Mouse (Mus musculus): ENCODE measurements around the gene Hist1h4j.
"Not testable (repeated sequence)": the region's sequence is repeated elsewhere in the genome, so short reads cannot be mapped to it uniquely, and the experiment has no call there.

Gene Hist1h4j

DNA sequence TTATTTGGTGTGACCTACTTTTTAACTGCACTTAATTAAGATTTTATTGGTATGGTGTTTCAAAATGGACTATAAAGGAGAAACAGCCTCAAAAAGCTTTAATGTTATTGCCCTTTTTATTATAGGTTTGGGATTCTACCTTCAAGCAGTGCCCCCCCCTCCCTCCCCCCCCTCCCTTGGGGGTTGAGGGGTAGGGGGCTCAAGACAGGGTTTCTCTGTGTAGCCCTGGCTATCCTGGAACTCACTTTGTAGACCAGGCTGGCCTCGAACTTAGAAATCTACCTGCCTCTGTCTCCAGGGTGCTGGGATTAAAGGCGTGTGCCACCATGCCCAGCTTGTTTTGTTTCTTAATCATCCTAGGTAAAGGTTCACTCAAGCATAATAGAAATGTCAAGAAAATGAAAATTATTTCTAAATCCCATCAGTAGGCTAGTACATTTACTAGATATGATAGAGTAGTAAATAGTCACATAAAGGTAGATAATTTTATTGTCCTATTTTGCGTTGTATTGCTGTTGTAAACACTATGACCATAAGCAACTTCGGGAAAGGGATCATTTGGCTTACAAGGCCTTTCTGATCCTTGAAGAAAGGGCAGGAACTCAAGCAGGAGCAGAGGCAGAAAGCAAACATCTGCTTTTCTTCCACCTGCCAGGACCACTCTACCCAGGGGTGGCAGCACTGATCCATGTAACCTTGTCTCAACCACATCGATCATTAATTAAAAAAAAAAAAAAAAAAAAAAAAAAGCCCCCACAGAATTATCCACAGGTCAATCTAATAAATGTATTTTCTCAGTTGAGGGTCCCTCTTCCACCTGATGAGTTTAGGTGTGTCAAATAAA, 11.6 kb upstream of the Hist1h4j start:
- no peak for DNase-seq (ENCODE audit: low spot score in 2 of 2)

DNA sequence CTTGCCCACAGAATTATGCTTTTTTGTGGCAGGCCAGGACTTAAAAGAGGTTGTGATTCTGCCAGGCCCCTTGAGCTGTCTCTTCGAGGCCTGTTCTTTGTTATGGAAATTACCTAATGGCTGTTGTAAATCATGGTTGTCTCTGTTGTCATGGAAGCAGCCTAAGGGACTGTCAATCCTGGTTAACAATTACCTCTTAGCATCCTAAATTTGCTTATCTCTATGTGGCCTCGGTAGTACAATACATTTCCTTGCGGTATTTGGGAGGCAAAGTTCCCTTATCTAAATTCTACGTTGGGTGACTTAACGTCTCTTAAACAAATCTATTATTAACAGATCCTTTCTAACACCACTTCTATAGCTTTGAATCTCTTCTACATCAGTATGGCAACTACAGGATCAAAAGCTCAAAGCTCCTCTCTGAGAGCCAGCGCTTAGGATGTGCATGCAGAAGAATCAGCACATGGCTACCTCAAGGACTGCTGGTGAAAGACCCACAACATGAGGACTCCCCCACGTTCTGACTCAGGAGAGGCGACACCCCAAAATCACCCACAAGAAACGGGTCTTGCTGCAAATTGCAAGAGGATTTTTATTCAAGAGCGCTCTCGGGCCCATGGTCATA, 6.8 kb upstream of the Hist1h4j start:
- no peak for DNase-seq (ENCODE audit: low spot score in 2 of 2)

DNA sequence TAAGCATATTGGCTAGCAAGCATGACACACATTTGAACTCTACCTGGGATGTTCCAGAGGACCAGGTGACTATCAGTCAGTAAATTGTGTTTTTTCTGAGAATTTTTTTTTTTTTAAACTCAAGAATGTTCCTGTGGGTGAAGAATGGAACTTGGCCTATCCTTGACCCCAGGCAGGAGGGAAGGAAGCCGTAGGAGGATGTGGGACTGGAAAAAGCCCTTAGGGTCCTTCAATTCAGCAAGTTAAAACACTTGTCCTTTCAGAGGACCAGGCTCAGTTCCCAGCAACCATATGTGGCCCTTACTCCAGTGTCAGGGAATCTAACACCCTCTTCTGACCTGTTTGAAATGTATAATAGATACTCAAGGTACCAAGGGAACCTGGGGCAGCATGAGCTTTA, 5.3 kb upstream of the Hist1h4j start:
- no peak for DNase-seq (ENCODE audit: low spot score in 2 of 2)

DNA sequence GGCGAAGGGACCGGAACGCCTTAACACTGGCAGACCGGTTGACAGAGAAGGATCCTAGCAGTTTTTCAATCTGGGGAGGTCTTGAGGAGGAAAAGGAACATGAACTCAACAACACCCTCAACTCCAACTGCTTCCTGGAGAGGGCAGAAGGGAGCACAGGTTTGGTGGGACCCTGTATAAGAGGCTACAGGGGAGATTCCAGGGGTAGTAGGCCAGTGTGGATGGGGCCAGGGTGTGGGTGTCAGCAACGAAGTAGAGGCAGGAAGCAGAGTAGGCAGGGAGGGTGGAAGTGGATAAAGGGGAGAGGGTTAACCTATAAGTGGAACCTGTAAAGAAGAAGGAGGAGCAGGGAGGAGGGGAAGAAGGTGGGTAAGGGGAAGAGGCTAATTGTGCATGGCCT, 1.4 kb upstream of the Hist1h4j start:
- DNase-seq (ENCODE audit: low spot score in 2 of 2): no peak

DNA sequence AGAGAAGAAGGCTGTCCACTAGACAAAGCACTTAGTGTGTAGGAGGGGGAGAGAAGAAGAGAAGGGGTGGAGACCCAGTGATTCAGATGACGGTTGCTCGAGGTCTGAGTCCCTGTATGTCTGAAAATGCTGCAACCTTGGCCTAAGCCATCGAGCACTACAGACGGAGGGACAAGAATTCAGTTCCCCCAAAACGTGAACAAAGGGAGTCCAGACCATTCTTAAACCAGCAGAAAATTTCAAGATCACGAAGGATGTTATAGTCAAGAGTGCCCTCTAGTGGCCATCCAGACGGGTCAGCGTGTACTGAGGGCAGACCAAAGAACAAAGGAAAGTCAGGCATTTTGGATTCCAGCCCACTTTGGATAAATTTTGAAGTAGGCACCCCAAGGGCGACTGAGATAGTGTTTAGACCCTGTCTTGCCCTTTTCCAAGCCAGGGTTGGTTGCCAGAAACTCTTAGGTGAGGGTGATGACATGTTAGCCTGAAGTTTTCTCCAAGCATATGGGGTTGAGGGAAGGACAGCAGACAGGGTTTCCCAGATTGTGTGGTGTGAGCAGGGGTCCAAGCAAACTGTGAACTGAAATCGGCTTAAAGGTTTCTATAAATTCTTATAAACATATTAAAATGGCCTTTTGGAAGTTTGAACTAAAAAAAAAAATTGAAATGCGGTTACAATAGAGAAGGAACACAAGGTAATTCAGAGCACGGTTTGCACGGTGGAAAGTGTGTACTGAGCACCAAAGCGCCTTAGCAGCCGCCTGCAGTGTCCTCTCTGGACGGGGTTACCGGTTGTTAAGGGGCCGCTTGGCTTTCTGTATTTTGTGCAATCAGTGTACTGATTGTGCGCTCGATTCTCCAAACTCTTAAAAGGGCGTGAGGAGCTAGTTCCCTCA, 606 bp upstream of the Hist1h4j start:
- peak; percentile 42 to 61 for DNase-seq (ENCODE audit: low spot score in 2 of 2)

DNA sequence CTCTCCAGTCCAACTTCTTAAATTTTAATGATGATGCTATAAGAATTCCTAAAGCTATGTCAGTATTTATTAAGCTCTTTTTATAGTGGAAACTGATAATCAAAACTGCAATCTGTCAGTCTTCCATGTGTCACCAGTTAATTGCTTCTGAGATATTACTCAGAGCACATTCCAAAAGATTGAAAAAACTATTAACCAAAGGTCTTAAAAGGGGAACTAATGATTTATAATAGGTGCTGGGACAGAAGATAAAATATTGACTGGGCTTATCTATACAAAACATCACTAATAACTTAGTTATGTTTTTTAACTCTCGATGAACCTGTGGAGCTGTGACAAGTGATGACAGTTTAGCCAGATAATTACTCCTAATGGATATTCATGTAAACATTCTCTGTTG, 10.1 kb downstream of the Hist1h4j start:
- DNase-seq (ENCODE audit: low spot score in 2 of 2): no peak

DNA sequence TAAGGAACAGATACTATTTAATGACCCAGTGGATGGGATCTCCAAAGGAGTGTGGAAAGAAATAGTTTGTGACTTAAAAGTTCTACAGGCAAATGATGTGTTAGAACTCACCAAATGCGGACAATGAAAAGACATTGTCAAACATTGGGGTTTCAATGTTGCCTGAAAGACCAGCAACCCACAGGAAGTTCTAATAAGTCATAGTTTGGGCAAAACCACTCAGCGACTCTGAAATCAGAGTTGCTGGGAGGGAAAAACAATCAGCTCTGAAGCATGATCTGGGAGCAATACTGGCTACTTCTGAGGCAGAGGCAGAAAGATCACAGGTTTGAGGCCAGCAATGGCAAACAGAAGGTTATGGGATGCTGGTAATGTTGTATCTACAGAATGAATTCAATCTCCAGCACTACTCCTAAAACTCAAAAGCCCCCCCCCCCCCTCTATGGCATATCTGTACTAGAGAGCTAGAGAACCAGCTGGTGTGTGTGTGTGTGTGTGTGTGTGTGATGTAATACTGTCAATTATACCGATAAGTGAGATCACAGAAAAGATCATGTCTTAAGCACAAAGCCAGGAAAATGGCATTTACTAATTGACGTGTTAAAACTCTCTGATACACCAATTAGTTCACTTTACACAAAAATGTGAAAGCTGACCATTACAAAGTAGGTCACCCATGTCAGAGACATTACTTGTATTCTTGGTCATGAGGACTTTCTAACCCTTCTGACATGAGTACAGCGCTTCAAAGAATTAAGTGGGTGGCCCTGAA, 14.7 kb downstream of the Hist1h4j start:
- no peak for DNase-seq (ENCODE audit: low spot score in 2 of 2)

DNA sequence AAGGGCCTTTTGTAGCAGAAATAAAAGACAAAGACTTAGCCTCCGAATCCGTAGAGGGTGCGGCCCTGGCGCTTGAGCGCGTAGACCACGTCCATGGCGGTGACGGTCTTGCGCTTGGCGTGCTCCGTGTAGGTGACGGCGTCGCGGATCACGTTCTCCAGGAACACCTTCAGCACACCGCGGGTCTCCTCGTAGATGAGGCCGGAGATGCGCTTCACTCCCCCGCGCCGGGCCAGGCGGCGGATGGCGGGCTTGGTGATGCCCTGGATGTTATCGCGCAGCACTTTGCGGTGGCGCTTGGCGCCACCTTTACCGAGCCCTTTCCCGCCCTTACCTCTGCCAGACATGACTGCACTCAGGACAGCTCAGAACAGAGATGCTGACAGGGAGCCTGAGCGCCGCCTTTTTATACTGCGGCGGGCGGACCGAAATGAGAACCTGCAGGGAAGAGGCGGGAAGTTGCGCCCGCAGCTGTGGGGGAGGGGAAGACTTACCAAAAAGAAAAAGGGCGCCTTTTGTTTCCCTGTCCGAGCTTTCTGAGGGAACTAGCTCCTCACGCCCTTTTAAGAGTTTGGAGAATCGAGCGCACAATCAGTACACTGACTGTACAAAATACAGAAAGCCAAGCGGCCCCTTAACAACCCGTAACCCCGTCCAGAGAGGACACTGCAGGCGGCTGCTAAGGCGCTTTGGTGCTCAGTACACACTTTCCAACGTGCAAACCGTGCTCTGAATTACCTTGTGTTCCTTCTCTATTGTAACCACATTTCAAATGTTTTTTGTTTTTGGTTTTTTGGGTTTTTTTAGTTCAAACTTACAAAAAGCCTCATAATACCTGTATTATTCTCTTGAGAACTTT, 15.5 kb downstream of the Hist1h4j start, which contains the start of gene Hist1h4k:
TSS of gene Hist1h4k (minus strand) at position 347 of the 859 bp plus-strand sequence.
- peak; percentile 90 for DNase-seq (ENCODE audit: low spot score in 2 of 2)

DNA sequence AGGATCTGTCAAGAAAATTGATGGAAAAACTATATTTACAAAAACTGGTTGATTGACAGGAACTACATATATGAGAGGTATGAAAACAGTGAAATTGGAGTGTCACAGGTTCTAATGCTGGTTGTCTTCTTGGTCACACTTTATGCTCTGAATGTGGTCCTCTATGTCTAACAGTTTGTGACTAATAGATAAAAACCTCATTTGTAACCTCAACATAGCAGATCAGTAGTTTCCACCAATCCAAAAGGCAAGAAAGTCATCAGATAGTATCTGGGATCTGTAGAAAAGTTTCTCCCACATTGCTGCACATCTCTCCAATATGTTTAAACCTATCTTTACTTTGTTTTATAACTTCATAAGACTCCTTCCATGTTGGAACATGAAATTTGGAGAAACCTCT, 16.6 kb downstream of the Hist1h4j start:
- DNase-seq (ENCODE audit: low spot score in 2 of 2): no peak

DNA sequence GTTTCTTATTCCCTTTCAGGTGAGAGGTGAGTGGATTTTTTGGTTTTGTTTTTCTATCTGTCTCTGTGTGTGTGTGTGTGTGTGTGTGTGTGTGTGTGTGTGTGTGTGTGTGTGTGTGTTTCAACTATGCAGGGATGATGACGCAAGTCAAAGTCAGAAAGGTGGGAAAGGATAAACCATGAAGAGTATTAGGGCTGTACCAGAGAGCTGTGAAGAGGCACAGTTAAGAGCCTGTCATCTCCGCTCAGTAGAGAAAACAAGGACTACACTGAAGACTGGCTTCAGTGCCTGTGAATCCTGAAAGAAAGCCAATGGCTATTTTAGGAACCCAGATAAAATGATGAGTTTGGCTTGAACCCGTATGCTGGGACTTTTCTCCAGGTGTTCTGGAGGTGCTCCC, 17.0 kb downstream of the Hist1h4j start:
- DNase-seq (ENCODE audit: low spot score in 2 of 2): no peak

DNA sequence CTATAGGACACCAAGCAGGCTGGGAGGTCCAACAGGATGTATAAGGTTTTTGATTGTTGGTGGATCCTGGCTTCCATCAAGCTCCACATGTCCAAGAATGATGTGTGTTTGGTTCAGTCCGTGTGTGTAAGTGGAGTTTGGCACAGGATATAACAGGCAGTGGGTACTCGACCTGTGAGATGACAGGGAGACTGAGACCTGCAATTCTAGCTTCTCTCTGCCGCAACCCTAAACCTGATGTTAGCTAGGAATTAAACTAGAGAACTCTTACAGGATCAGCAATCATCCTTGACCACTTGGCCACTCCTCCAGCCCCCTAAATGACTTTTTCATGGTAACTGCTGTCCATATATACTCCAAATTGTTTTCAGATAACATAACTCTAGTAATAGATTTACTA, 17.5 kb downstream of the Hist1h4j start:
- DNase-seq (ENCODE audit: low spot score in 2 of 2): no peak

DNA sequence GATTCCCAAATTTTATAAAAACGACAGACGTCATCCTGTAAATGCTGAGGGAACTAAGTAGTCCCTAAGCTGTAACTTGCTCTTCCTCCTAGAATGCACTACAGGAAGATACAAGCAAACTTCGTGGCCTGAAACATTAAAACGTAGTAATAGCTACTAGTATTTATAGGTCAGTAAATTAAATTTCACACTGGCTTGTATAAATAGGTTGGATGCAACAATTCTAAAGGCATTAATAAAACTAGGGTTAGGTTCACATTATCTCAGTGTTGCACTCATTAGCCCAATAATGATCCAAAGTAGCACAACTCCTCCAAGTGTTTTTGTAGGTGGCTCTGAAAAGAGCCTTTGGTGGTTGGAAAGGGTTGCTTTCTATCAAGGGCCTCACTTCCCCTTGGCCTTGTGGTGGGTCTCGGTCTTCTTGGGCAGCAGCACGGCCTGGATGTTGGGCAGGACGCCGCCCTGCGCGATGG, 18.2 kb downstream of the Hist1h4j start:
- DNase-seq (ENCODE audit: low spot score in 2 of 2): no peak

DNA sequence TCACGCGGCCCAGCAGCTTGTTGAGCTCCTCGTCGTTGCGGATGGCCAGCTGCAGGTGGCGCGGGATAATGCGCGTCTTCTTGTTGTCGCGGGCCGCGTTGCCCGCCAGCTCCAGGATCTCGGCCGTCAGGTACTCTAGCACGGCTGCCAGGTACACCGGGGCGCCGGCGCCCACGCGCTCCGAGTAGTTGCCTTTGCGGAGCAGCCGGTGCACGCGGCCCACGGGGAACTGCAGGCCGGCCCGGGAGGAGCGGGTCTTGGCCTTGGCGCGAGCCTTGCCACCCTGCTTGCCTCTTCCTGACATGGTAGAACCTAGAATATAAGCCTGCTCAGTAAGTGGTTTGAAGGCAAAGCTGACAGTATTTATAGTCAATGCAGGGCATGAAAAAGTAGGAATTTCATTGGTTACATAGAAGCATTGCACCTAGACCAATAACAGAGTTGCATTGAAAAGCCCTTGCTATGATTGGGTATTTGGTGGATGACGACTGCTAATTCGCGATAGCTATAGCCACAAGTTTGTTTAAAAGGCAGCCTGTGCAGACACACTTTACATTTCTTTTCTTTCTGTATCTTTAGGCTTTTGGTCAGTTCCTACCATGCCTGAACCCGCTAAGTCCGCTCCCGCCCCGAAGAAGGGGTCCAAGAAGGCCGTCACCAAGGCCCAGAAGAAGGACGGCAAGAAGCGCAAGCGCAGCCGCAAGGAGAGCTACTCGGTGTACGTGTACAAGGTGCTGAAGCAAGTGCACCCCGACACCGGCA, 18.8 kb downstream of the Hist1h4j start, which contains the start of the genes Hist1h2ak and Hist1h2bn:
TSS of gene Hist1h2ak (minus strand) at position 304 of the 762 bp plus-strand sequence.
TSS of gene Hist1h2bn (plus strand) at position 600 of the 762 bp plus-strand sequence.
- DNase-seq (ENCODE audit: low spot score in 2 of 2): peak; percentile 40 to 56

DNA sequence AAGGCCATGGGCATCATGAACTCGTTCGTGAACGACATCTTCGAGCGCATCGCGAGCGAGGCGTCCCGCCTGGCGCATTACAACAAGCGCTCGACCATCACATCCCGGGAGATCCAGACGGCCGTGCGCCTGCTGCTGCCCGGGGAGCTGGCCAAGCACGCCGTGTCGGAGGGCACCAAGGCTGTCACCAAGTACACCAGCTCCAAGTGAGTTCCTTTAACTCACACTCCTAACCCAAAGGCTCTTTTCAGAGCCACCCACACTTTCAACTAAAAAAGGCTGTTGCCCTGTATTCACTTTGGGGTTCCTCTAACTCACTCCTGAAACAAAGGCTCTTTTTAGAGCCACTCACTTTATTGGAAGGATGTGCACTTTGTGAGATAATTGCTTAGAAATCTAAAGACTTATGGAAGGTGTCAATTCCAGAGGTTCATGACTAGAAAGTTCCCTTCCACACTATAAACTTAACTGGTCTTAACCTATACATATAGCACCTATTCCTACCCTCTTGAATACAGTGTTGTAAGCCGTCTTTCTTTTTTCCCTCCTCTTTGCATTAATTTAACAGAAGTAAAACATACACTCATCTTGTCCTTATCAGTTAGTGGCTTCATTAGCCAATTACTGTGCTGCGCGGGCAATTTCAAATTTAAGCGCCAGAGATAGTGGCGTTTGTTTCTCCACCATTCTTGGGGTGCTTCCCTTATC, 19.6 kb downstream of the Hist1h4j start:
- not testable (repeated sequence) for DNase-seq (ENCODE audit: low spot score in 2 of 2)

DNA sequence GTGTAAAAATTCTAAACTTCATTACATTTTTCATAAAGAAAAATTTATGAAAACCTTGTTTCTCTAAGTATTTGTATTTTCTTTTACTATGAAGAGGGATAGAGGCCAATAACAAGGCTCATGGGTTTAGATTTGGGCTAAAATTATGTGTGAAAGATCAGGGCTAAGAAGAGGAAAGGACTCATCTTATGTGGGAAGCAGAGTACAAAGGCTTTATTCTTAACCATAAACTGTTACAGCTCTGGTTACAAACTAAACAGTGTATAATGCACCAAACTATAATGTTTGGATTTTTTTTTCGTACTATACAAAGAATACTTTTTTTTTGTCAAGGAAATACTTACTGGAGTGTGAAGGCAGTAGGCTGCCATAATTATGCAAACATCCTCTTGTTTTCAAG, 20.8 kb downstream of the Hist1h4j start:
- no peak for DNase-seq (ENCODE audit: low spot score in 2 of 2)

DNA sequence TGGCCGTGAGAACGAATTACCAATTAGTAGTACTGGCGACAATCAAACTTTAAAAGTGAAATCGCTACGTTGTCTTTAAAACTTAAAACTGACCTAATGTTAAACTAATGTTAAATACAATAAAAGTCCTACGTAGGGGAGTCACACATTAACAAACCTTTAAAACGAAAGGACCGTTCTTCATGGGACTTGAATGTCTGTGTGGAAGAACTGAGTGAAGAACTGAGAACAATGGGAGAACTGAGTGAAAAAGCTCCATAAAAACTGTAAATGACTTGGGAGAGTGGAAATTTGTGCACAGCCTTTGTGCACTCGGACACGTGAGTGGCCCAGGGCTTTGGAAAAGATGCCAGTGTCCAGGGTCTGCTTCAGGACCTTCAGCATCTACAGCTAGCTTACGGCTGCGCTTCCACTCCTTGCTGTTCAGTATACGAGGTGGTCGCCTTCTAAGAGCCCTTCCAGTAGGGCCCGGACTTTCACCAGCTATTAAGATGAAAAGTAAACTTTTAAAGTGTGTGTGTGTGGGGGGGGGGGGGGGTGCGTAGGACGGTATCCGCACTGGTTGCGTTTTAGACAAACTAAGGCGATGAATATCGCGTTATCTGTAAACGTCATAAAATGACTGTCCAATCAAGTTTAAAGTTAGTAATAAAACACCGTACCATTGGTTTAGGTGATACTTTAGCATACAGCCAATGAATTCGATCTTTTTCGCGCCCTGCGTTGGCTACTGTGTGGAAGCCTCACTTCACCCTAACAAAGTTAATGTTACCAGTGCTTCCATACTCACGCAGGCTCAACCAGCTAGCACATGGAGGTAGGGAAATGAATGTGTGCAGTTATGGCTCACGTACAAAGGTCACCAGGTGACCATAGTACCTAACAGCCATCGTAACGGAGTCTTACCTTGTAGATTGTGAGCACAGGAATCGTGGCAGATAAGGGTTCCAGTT, 44.2 kb downstream of the Hist1h4j start:
- DNase-seq (ENCODE audit: low spot score in 2 of 2): peak; percentile 39 to 47

Measured in frontal cortex, postnatal 25 days (tissue).